16 mouse cellular contexts compared by ENCODE assay signal in genomic region chr2:119238671-119239070, GRCm38 (mm10). TPM values are rescaled to one million over a fixed set of nuclear protein-coding genes. Genes with fewer than 3 reads are reported as not detected.
DNase-seq lines count a peak whose midpoint lies in the region; ATAC-seq and TF ChIP-seq lines count a peak whose summit lies in the region.
"Had no signal": no experiment of that assay in that cellular context is flagged by ENCODE, and none has a peak within 500 bp of the region (broad histone marks: within the 10 kb centered on the region; RNA-seq: fewer than 3 reads in every experiment).

No protein-coding gene starts in this region.

- H3K9me3 ChIP-seq in lung, embryonic 16.5 days (ENCODE audit: control insufficient read depth, low read length): no peaks in the 10 kb centered on the region
- no peaks in the 10 kb centered on the region for H3K9me3 ChIP-seq in forebrain, embryonic 11.5 days (ENCODE audit: control insufficient read depth, low read length)
- H3K9me3 ChIP-seq in midbrain, postnatal 0 days (ENCODE audit: low read length): no peaks in the 10 kb centered on the region
- H3K9me3 ChIP-seq: heart, embryonic 10.5 days; liver, embryonic 13.5 days; midbrain, embryonic 12.5 days had no signal

- WGBS in lung, embryonic 16.5 days: 46% methylated on average over 2 of the region's 2 CpGs
- 75% methylated on average over 2 of the region's 2 CpGs for WGBS in forebrain, embryonic 11.5 days
- 80% methylated on average over 2 of the region's 2 CpGs for WGBS in midbrain, postnatal 0 days

- TF ChIP-seq CTCF in midbrain, postnatal 0 days (IDR thresholded peaks at IDR 0.05): no peak

- no peaks in the 10 kb centered on the region for H3K36me3 ChIP-seq in lung, embryonic 16.5 days (ENCODE audit: control insufficient read depth, insufficient read depth, low read length)
- H3K36me3 ChIP-seq in forebrain, embryonic 11.5 days (ENCODE audit: control insufficient read depth, insufficient read depth, low read length): no peaks in the 10 kb centered on the region
- no peaks in the 10 kb centered on the region for H3K36me3 ChIP-seq in midbrain, postnatal 0 days (ENCODE audit: insufficient read depth, low read length)
- H3K36me3 ChIP-seq: heart, embryonic 10.5 days; liver, embryonic 13.5 days; midbrain, embryonic 12.5 days had no signal

- peak overlapping the region; percentile 61 for H3K4me3 ChIP-seq in lung, embryonic 16.5 days (ENCODE audit: low read length)
- no peak overlapping the region for H3K4me3 ChIP-seq in forebrain, embryonic 11.5 days (ENCODE audit: low read depth, low read length)
- no peak overlapping the region for H3K4me3 ChIP-seq in midbrain, postnatal 0 days (ENCODE audit: low read depth, low read length)

- ATAC-seq in lung, embryonic 16.5 days (ENCODE audit: low read depth): no peak
- no peak for ATAC-seq in forebrain, embryonic 11.5 days (replicated peaks; ENCODE audit: low FRiP score)
- ATAC-seq in midbrain, postnatal 0 days (ENCODE audit: low FRiP score): no peak

- peak overlapping the region; percentile 71 for H3K4me2 ChIP-seq in lung, embryonic 16.5 days (ENCODE audit: low read depth, low read length)
- no peak overlapping the region for H3K4me2 ChIP-seq in forebrain, embryonic 11.5 days (ENCODE audit: low read depth, low read length, severe bottlenecking)
- H3K4me2 ChIP-seq in midbrain, postnatal 0 days (ENCODE audit: low read depth, low read length, poor library complexity, severe bottlenecking): no peak overlapping the region

- H3K27ac ChIP-seq in lung, embryonic 16.5 days (ENCODE audit: low read length): no peak overlapping the region
- H3K27ac ChIP-seq in forebrain, embryonic 11.5 days (ENCODE audit: low read depth, low read length): no peak overlapping the region
- no peak overlapping the region for H3K27ac ChIP-seq in midbrain, postnatal 0 days (ENCODE audit: low read depth, low read length)
- H3K27ac ChIP-seq: liver, embryonic 13.5 days; midbrain, embryonic 12.5 days had no signal

- DNase-seq in urinary bladder, adult 18-20 months (ENCODE audit: low spot score in 2 of 2): peak; percentile 60 to 80
- DNase-seq in urinary bladder, postnatal 10 days (ENCODE audit: low spot score): no peak
- peak; percentile 50 for DNase-seq in kidney, adult 9 months
- no peak for DNase-seq in forebrain, embryonic 11.5 days (ENCODE audit: low spot score)
- no peak for DNase-seq in heart, adult 11 months
- no peak for DNase-seq in midbrain, postnatal 0 days (ENCODE audit: low spot score)
- DNase-seq in left cerebral cortex, adult 9 months (ENCODE audit: low spot score in 2 of 2): no peak
- DNase-seq: adrenal gland, postnatal 25 days; cerebellum, adult 11 months; liver, embryonic 13.5 days had no signal

- H3K9ac ChIP-seq in lung, embryonic 16.5 days (ENCODE audit: low read length): peak overlapping the region; percentile 72
- H3K9ac ChIP-seq in forebrain, embryonic 11.5 days (ENCODE audit: low read length): no peak overlapping the region
- no peak overlapping the region for H3K9ac ChIP-seq in midbrain, postnatal 0 days (replicated peaks; ENCODE audit: low read length, poor library complexity, severe bottlenecking)
- H3K9ac ChIP-seq: liver, embryonic 13.5 days; midbrain, embryonic 12.5 days had no signal

- peaks cover 35% of the 10 kb centered on the region for H3K27me3 ChIP-seq in lung, embryonic 16.5 days (ENCODE audit: control insufficient read depth, insufficient read depth, low read depth, low read length)
- H3K27me3 ChIP-seq in forebrain, embryonic 11.5 days (ENCODE audit: control insufficient read depth, insufficient read depth, low read length): peaks cover 41% of the 10 kb centered on the region
- H3K27me3 ChIP-seq in midbrain, postnatal 0 days (ENCODE audit: insufficient read depth, low read length): peaks cover 45% of the 10 kb centered on the region

- H3K4me1 ChIP-seq in lung, embryonic 16.5 days (replicated peaks; ENCODE audit: control insufficient read depth, insufficient read depth, low read length): peaks cover 6% of the 10 kb centered on the region; the same call in 1 of the 2 replicates
- peaks cover 10% of the 10 kb centered on the region for H3K4me1 ChIP-seq in forebrain, embryonic 11.5 days (replicated peaks; ENCODE audit: control insufficient read depth, insufficient read depth, low read length)
- peaks cover 7% of the 10 kb centered on the region; the same call in 1 of the 2 replicates for H3K4me1 ChIP-seq in midbrain, postnatal 0 days (ENCODE audit: insufficient read depth, low read length)

RNA-seq across cellular contexts. Expression of gene Spint1, which starts 1.5 kb away (rescaled TPM):
- polyA plus RNA-seq in lung, embryonic 16.5 days (2015; fragmentation: Nextera tagmentation; extraction: Ambion mirVana): 34.2 and 36.2 TPM in 2 replicates
- polyA plus RNA-seq in forebrain, embryonic 11.5 days (2014; fragmentation: Nextera tagmentation; extraction: Ambion mirVana): 2.2 and 2.8 TPM in 2 replicates
- total RNA-seq in midbrain, postnatal 0 days (2014; rRNA removed): 1.3 and 1.9 TPM in 2 replicates
- 0.93 and 1.1 TPM in 2 replicates for polyA plus RNA-seq in midbrain, postnatal 0 days (2015; fragmentation: Nextera tagmentation; extraction: Ambion mirVana)

RNA-seq across cellular contexts. Expression of gene Ppp1r14d, which starts 9.0 kb away (rescaled TPM):
- 0.47 and 0.73 TPM in 2 replicates for polyA plus RNA-seq in lung, embryonic 16.5 days (2015; fragmentation: Nextera tagmentation; extraction: Ambion mirVana)
- not detected in 2 replicates for polyA plus RNA-seq in forebrain, embryonic 11.5 days (2014; fragmentation: Nextera tagmentation; extraction: Ambion mirVana)
- total RNA-seq in midbrain, postnatal 0 days (2014; rRNA removed): not detected in 2 replicates
- not detected in 2 replicates for polyA plus RNA-seq in midbrain, postnatal 0 days (2015; fragmentation: Nextera tagmentation; extraction: Ambion mirVana)
- total RNA-seq: adrenal gland, postnatal 25 days; left cerebral cortex, adult 18-20 months had no signal
- polyA plus RNA-seq: embryonic facial prominence, embryonic 11.5 days; liver, embryonic 13.5 days; midbrain, embryonic 12.5 days; neural tube, embryonic 14.5 days had no signal

RNA-seq across cellular contexts. Expression of gene Dnajc17, which starts 30.1 kb away (rescaled TPM):
- 17.0 and 22.3 TPM in 2 replicates for polyA plus RNA-seq in lung, embryonic 16.5 days (2015; fragmentation: Nextera tagmentation; extraction: Ambion mirVana)
- 26.6 and 27.1 TPM in 2 replicates for polyA plus RNA-seq in forebrain, embryonic 11.5 days (2014; fragmentation: Nextera tagmentation; extraction: Ambion mirVana)
- total RNA-seq in midbrain, postnatal 0 days (2014; rRNA removed): 22.1 and 24.5 TPM in 2 replicates
- polyA plus RNA-seq in midbrain, postnatal 0 days (2015; fragmentation: Nextera tagmentation; extraction: Ambion mirVana): 24.5 and 25.9 TPM in 2 replicates

RNA-seq across cellular contexts. Expression of gene Zfyve19, which starts 30.3 kb away (rescaled TPM):
- 48.7 and 50.8 TPM in 2 replicates for polyA plus RNA-seq in lung, embryonic 16.5 days (2015; fragmentation: Nextera tagmentation; extraction: Ambion mirVana)
- polyA plus RNA-seq in forebrain, embryonic 11.5 days (2014; fragmentation: Nextera tagmentation; extraction: Ambion mirVana): 41.7 and 53.2 TPM in 2 replicates
- total RNA-seq in midbrain, postnatal 0 days (2014; rRNA removed): 30.5 and 44.0 TPM in 2 replicates
- 52.0 and 57.3 TPM in 2 replicates for polyA plus RNA-seq in midbrain, postnatal 0 days (2015; fragmentation: Nextera tagmentation; extraction: Ambion mirVana)

RNA-seq across cellular contexts. Expression of gene Rhov, which starts 32.4 kb away (rescaled TPM):
- 1.3 and 2.2 TPM in 2 replicates for polyA plus RNA-seq in lung, embryonic 16.5 days (2015; fragmentation: Nextera tagmentation; extraction: Ambion mirVana)
- 0.83 and 0.90 TPM in 2 replicates for polyA plus RNA-seq in forebrain, embryonic 11.5 days (2014; fragmentation: Nextera tagmentation; extraction: Ambion mirVana)
- total RNA-seq in midbrain, postnatal 0 days (2014; rRNA removed): 24.5 and 32.7 TPM in 2 replicates
- polyA plus RNA-seq in midbrain, postnatal 0 days (2015; fragmentation: Nextera tagmentation; extraction: Ambion mirVana): 37.7 and 43.7 TPM in 2 replicates

Comparison
In these comparisons a context has a peak if more than half of its experiments do, and no peak if none do; other contexts are left out.
1. DNase-seq: peak in urinary bladder, adult 18-20 months (2 of 2) and kidney, adult 9 months (single experiment); none in urinary bladder, postnatal 10 days (single experiment), forebrain, embryonic 11.5 days (single experiment), heart, adult 11 months (single experiment), midbrain, postnatal 0 days (single experiment) and left cerebral cortex, adult 9 months (0 of 2).